Mouse (Mus musculus): Measurements from ENCODE around the gene Auh.

Gene Auh

DNA sequence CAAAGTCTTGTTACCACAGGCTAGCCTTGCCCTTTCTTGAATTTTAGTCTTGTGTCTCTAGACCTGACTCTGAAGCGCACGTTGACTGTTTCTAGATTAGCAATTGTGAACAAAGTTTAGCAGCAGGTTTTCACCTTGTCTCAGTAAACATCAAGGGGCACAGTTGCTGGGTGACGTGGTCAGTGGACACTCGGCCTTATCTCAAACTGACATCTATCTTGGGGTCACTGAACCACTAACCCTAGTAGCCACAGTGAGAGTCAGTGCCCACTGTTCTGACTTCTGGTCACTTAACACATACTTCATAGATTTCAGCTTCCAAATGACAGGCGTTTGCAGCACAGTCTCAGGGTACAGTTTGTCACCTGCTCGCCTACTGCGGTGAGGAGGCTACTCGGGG lies 93.2 kb downstream of the Auh start:
- no peak for DNase-seq (ENCODE audit: low read depth, low spot score)

DNA sequence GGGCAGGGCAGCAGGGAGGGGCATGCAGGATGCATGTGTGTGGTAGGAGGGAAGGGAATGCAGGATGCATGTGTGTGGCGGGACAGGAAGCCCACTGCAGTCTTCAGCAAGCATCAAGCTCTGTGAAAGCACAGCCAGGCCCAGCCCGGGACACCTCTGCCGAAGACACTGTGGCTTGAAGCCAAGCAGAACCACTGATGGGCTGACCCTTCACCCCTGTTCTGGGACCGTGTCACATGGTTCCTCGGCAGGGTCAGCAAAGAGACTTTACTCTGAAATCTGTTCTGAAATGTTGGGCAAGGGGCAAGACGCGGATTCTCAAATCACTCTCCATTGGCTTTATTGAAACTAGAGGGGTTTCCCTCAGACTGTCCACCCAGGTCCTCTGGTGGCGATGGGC lies 94.9 kb downstream of the Auh start:
- DNase-seq (ENCODE audit: low read depth, low spot score) = no peak

DNA sequence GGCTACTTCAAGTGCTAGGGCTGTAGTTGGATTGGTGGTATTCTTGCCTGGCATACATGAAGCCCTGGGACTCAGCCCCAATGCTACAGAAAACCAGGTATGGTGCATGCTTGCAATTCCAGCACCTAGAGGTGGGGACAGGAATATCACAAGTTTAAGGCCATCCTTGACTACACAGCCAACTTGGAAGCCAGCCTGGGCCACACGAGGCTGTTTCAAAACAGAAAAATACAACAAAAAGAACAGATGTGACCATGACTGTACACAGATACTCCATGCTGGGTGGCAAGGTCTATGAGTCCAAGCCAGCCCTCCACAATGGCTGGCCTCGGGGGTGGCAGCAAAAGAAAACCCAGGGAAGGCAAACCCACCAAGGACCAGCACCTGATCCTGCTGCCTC lies 95.7 kb downstream of the Auh start:
- no peak for DNase-seq (ENCODE audit: low read depth, low spot score)

DNA sequence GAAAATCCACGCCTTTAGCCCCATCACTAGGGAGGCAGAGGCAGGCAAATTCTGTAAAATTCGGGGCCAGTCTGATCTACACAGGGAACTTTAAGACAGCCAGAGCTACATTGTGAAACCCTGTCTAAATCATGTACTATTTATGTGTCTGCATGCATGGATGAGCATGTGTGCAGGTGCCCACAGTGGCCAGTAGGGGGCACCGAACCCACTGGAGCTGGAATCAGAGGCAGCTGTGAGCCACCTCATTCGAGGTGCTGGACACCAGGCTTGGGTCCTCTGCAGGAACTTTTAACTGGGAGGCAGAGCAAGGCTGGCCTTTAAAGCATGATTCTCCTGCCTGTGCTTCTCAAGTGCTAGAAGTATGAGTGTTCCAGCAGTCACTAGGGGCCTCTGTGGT lies 96.3 kb downstream of the Auh start:
- no peak for DNase-seq (ENCODE audit: low read depth, low spot score)

DNA sequence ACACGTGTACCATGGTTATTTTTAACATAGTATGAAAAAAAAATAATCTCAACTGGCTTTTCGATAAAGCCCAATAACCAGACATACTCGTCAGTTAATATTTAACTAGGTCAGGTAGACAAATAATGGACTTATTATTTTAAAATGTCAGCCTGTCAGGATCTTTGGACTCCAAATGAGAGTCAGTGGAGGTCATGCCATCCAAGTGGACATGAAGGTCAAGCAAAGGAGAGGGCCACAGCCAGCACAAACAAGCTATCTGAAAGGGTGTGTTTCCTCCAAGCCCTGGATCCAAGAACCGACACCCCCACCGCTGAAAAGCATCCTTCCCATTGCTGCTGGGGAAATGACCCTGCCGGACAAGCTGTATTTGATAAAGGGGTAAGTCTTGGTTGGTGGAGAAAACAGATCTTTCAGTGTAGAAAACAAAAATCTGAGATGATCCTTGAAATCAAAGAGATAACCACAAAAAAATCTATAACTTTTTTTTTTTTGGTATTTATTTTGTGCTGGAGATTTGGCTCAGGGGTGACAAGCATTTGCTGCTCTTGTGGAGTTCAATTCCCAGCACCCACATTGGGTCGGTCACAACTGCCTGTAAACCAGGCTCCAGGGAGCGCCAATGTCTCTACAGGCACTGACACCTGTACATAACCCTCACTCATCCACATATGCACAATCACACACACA lies 96.9 kb downstream of the Auh start:
- no peak for DNase-seq (ENCODE audit: low read depth, low spot score)

DNA sequence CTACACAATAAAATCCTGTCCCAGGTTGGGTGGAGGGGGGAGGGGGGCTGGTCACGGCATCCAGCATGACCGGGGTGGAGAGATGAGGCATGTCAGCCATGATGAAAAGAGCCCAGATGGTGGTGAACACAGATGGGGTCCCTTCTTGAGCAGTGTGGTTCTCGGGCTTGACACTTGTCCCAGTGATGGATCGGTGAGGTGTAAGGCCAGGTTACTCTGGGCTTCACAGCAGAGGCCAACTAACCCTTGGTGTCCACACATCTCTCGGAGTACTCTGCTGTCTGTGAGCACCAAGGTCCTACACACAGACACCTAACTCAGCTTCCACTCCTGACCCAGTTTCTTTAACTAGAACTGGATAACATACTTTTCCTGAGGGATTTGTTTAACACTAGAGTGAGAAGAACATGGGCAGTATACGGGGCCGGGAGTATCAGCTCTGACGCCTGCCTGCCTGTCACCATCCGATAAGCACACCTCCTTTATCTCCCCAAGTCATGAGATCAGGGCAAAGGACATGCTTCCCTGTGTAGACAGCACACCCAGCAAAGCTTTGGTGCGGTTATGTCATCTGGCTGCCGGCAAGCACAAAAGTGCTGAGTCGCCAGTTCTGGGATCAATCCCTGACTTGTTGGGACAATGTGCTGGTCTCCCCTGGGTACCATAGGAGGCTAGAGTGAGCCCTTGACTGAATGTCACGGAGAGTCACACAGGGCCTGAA lies 98.3 kb downstream of the Auh start:
- DNase-seq (ENCODE audit: low read depth, low spot score) = no peak

DNA sequence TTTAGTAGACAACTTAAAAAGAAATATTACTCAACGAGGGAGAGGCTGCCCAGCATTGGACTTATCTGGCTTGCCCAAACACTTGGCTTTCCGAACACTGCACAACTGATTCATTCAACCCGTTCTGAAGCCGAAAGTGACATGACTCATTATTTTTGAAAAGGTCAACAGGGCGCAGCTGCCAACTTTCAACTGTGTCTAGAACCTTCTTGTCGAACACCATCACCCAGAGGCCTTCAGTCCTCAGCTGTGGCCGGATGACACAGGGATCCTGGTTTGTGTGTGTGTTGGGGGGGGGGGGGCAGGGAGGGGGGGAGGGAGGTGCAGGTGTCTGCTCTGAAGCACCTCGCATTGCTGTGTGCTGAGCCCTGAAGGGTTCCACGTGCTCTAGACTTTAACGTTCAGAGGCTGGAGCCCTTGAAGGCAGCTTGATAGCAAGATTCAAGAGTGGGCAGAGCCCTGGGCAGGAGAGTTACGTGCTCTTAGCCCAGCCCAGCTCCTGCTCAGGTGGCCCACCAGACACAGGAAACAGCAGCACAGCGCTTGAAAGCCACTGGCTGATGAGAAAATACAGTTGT lies 100.4 kb downstream of the Auh start:
- DNase-seq (ENCODE audit: low read depth, low spot score) = peak; percentile 70

DNA sequence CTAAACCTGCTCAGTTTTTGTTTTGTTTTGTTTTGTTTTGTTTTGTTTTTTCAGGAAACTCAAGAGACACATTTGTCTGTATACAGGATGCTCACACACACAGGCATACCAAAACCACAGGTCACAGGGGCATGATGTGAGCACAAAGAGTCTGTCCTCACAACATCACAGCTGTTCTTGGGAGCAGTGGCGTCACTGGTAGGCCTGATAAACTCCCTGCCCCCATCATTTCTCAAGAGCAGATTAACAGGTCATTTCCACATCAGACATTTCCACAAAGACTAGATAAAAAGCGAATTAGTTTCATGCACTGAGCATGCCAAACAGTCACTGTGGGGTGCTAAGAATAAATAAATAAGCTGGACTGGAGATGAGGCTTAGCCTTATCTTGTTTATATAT lies 101.3 kb downstream of the Auh start:
- no peak for DNase-seq (ENCODE audit: low read depth, low spot score)

DNA sequence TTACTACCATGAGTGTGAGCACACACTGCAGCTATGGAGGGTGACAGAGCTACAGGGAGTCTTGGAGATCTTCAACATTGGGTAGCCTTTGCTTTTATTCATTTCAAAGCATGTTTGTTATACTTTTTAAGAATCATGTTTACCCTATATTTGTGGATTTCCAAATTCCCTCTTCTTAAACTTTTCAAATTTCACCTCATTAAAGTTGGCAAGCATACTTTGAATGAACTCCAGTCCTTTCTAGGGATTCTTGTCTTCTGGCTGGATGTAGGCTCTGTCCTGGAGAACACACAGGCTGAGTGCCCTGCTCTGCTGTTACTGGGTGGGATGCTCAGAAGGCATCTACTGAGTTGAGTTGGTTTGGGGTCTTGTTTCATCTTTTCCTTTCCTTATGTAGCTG lies 102.8 kb downstream of the Auh start:
- DNase-seq (ENCODE audit: low read depth, low spot score) = no peak

DNA sequence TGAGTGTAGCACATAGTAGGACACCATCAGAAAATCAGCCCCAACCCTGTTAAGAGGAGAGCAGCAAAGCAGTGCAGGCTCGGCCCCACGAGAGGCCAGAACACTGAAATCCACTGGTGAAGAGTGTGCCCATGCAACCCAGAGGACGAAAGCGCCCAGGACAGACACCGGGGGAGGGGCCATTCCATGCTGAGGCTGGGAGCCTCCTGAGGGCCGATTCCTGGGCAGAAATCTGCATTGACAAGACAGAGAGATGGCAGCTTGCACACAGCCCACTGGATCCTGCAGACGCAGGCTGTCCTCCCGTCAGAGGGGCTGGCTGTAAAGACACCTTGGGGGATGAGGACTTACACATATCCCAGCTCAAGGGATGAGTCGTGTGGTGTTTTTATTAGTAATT lies 104.7 kb downstream of the Auh start:
- DNase-seq (ENCODE audit: low read depth, low spot score) = no peak

DNA sequence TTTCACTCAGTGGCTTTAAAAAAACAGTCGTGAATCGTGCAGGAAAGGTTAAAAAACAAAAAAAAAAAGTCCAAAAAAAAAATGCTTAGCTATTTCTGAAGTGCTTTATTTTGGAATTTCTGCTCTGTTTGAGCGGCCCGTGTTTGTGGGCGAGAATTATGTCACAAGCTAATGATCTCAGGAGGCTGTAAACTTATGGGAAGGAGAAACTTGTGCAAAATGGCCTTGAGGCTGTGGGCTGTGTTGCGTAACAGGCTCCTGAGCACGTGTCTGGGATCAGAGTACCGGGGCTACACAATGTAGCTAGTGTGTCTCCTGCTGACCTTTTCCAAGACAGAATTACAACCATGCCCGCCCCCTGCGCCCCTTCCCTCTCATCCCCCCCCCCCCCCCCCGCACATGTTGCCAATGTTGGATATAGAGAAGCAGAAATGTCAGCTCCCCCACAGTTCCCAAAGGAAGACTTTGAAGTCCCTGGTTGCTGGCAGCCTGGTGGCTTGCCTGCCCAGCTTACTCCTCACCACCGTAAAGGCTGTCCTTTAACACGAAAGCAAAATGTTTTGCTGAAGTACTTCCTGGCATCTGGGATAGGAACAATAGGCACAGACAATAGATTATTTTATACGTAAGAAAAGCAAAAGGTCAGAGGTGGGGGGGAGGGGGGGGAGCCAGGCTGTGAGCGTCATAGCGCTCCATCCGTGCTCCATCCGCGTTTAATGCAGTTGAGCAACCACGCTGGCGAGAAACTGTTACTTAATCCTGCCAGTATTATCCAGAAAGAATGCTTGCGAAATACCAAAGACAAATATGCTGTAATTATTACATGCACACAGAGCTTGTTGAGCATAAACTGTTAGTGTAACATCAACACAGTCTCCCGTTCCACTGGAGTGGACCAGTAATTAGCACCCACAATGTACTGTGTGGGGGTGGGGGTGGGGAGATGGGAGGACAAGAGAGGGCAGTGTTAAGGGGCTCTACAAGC lies 107.0 kb downstream of the Auh start:
- DNase-seq (ENCODE audit: low read depth, low spot score) = peak; percentile 67

DNA sequence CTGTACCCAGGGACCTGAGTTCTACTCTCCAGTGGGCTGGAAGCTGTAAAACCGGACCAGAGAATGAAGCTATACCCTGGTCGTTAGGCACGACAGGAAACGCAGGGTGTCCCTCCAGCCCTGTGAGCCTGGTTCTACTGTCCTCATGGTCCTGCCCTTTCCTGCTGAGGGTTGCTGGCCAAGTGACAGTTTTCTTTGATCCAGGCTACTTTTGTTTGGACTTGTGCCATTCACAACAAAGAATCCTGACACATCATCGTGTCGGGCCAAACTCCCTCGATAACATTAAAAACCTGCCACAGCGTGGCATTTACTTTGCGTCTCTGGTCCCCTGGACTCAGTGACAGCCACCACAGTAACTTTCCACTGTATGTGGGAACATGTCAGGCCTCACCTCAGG lies 107.9 kb downstream of the Auh start:
- DNase-seq (ENCODE audit: low read depth, low spot score) = no peak

DNA sequence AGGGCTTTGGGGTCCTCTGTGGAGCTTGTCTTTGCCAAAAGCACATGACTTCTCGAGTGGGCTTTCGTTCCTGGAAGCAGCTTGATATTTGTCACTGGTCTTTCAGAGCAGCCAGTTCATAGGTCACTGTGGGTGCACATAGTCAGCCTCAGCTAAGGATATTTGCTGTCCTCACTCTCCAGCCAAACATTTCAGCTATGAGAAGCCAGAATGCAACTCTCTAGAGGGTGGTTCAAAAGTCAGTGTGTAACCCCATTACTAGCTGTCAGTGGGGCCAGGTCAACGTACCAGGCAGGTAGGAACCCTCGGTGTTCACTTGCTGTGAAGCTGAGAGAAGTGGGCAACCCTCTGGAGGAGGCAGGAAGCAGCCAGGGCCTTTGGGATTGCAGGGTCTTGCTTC lies 109.6 kb downstream of the Auh start:
- DNase-seq (ENCODE audit: low read depth, low spot score) = no peak

DNA sequence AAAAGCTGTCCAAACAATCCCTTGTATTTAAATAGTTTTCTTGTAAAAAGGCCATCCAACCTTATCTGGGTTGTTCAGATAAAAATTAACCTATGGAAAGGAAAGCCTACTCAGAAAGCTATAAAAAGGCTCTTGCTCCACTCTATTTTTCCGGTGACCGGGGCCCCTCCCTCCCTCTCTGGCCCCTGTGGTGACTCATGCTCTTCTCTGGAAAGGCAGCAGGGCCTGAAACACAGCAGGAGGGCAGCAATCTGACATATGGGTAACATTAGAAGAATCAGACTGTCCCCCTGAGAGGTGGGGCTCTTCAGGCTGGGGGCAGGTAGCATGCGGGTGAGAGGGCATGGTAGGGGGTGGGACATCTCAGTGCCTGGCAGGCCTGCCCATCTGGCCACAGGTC lies 110.7 kb downstream of the Auh start:
- peak; percentile 74 for DNase-seq (ENCODE audit: low read depth, low spot score)

DNA sequence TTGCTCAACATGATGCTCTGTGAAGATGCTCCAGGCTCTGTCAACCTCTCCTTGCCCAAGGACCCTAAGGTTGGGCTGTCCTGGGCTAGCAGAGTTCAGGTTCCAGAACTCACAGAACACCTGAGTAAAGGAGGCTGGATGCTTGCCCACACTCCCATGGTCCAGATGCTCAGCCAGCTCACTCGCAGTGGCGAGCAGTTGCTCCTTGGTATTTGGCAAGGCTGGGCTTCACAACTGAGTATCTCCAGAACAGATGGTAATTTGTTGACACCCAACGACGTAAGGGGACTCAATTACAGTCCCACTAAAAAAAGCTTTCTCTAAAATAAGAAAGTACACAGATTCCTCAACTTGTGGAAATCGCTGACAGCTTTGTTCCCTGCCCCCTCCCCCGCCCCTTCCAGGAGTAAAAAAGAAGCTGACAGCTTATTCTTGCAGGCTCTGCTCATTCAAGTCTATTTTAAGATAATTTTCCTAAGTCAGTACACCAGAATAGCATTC lies 111.4 kb downstream of the Auh start:
- DNase-seq (ENCODE audit: low read depth, low spot score) = peak; percentile 90

DNA sequence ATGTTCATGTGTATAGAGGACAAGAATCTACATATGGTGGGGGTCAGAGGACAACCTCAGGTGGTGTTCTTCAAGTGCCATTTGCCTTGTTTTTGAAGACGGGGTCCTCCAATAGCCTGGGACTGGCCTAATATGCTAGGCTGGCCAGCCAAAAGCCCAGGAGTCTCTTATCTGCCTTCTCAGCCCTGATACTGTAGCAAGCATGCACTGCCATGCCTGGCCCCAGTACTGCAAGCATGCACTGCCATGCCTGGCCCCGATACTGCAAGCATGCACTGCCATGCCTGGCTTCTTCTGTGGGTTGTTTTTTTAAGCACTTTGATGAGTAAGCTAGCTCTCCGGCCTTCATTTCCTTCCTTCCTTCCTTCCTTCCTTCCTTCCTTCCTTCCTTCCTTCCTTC lies 115.7 kb downstream of the Auh start:
- no peak for DNase-seq (ENCODE audit: low read depth, low spot score)

DNA sequence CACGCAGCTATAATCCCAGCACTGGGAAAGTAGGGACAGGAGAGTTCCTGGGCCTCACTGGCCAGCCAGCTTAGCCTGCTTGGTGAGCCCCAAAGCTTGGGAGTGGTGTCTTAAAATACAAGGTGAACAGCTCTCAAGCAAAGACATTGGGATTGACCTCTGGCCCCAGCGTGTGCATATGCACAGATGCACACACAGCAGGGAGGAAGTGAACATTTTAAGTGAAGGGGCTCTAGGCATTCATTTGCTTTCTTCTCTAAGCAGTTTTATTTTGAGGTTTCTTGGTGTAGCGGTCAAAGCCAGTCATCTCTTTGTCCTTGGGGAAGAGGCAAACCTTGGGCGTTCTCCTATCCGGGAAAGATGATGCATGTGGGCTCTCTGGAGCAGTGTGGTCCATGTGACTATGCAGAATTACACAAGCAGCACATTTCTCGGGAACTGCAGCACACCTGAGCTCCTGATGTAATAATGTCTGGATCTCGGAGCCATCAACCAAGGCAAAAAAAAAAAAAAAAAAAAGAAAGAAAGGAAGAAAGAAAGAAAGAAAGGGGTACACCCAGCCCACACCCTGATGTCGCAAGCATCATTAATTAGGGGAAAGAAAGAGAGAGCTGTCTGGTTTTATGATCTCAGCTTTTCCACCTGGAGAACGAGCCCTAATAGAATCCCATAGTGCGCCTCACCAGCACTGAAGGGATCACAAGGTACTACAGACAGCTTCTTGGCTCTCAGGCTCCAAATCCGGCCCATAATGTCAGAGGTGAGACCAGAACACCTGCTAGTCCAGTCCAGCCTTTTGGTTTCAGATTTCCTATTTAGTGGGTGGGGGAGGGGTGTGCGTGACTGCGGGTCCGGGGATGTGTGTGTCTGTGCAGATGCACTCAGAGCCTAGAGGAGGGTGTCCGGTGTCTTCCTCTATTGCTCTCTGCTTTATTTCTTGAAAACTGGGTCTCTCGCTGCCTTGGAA lies 116.6 kb downstream of the Auh start:
- peak; percentile 76 for DNase-seq (ENCODE audit: low read depth, low spot score)

DNA sequence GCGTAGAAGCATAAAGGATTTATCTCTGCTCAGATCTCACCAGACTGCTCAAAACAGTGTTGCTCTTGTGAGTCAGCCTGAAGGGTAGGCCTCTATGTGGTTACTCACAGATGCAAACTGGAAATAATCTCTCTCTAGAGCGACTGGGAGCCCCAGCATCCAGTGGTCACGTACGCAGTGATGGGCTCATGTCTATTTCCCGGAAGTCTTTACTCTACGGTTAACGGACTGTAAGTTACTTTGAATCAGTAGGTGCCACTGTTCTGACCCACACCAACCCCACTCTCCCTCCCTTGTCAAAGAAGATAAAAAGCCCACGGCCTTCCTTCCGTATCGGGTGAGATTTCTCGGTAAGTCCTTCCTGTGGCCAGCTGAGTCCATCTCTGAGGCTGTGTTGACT lies 121.8 kb downstream of the Auh start:
- no peak for DNase-seq (ENCODE audit: low read depth, low spot score)

DNA sequence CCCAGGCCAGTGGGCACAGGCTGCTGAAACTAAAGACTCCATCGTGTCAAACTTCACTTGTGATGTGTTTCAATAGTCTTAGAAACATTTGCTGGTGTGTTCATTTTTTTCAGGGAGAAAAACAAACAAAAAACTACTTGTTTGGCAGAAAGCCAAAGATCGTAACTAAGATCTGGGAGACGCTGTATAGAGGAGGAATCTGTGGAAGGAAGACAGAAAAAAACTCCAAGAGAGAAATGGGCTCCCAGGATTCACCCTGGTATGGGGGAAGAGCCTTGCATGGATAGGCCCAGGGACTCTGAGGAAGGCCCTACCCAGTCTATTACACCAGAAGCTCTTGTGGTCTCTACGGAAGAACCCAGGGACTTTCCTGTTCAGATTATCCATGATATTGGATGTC lies 123.5 kb downstream of the Auh start:
- no peak for DNase-seq (ENCODE audit: low read depth, low spot score)

DNA sequence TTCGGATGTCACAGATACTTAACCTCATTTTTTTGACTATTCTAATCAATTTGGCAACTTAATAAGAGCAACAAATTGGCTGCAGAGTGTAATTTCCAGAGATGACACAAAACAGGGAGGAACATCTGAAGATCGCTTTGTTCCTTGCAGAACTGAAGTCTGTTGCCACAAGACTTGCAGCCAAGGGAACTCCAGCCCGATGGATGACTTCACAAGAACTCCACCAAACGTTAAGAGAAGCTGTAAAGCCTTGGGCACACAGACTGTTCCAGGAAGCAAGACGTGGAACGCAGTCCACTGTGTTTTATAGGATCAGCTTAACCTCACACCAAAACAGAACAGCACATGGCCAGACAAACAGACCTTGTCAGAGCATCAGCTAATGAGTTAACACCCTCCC lies 123.9 kb downstream of the Auh start:
- peak; percentile 80 for DNase-seq (ENCODE audit: low read depth, low spot score)

DNA sequence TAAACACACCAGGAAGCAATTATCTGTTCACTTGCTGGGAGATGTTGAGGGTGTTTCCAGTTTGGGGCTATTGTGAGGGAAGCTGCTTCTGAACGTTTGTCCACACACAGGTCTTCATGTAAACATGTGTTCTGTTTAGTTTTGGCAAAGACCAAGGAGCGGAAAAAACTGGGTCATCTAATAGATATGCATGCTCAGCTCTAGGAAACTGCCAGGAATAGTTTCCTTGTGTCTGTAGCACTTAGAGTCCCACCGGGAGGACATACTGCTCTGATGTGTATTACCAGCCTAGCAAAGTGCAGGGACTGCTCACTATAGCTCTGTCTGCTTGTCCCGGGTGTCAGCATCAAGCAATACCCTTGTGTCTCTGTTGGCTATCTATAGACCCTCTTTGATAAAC lies 127.0 kb downstream of the Auh start:
- no peak for DNase-seq (ENCODE audit: low read depth, low spot score)

Measured in skeletal muscle tissue, adult 2 months (tissue).